Mouse (Mus musculus): ENCODE data around the gene Gbp10.
"Not testable (repeated sequence)": the region's sequence is repeated elsewhere in the genome, so short reads cannot be mapped to it uniquely, and the experiment has no call there.

Gene Gbp10

DNA sequence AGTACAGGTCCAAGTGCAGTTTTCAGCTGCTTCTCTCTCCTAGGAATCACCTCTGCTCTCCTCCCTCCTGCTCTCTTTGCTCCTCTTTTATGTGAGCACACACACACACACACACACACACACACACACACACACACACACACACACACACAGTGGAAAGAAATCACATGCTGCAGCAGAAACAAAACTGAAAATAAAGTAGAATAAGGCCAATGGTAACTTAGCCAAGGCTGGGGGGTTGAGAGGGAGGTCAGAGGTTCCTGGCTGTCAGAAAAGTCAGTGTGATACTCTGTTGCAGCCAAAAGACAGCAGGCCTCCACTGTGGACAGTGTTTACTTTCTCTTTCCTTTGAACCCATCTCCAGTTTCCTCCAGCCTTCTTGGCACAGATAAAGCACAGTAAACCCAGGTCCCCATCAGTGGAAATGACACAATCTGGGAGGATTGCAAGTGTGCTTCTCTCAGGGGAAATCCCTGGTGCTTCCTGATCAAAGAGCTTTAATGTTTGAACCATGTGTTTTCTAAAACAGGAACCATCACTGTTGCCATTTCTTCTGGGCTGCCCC, at the start of gene Gbp10:
Gbp10 (minus strand) TSS at position 51 of the 565 bp plus-strand sequence.
- DNase-seq: not testable (repeated sequence)

DNA sequence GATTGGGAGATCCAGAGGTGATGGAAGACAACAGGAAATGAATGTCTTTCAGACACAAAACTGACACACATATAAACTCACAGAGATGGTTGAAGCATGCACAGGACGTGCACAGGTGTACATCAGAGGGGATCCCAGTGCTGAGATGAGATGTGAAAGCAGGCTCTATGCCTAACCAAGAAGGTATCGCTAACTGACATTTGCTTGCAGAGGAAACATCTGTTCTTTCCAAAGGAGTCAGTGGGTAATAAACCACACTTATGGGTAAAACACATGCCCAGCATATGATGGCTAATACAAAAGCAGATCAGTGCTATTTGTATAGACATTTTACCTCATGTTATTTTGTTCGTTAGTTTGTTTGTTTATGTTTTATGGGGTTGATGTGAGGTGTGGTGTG, 21.3 kb upstream of the Gbp10 start:
- DNase-seq: not testable (repeated sequence)

DNA sequence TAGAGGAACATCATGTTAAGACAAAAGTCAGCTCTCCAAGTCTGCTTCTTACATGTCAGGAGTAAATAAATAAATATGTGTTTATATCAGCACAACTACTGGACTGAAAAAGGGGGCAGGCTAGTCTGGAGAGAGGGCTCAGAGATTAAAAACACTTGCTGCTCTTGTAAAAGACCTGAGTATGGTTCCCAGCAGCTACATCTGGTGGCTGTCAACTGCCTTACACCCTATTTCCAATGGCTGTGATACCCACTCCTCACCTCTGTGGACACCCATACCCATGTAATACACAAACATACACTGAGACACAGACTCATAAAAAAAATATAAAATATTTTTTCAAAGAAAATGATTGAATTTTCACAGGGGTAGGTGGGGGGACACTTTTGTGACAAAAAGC, 13.2 kb upstream of the Gbp10 start:
- DNase-seq: no peak

DNA sequence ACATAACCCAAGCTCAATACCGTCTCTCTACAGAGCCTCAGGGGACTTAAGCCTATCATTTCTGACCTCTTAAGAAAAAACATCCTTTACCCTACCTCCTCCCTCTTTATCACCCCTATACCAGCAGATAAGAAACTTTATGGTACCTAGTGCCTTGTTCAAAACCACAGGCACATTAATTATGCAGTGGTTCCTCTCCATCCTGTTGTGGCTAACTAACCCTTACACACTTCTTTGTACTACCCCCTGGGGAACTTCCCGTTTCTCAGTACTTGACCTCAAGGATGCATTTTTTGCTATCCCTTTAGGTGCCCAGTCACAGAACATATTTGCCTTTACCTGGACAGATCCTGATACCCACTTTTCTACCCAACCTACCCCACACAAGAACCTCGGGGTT, 5.4 kb upstream of the Gbp10 start:
- not testable (repeated sequence) for DNase-seq

DNA sequence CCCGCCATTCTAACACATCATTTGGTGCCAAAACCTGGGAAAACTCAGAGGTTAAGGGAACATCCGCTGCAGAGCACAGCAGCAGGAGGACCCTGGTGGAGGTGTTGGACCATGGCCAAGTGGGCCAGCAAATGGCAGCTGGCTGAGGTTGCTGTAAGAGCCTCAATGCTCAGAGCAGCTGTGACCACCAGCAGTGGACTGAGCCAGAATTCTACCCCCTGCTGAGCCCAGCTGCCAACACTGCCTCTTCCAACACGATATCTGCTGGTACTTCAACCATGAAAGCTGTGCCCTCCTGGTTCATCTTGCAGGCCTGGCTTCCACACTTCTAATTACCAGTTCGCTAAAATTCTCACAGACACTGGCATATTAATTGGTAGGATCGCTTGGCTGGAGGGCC, 1.6 kb upstream of the Gbp10 start:
- DNase-seq: not testable (repeated sequence)

DNA sequence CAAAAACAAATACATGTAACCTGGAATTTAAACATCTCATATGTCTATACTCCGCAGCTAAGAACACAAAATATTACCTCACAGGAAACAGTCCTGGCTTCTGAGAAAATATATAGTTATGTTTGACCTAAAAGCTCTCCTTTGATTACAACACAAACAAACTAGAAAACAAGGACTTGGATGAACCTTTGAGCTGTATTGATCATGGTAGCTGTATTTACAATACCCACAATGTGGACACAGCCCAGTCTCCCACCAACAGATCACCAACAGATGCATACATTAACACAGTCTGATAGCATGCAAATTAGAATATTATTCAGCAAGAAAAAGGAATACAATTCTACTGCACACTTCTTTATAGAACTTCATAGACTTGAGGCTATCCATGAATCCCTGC, 931 bp downstream of the Gbp10 start:
- DNase-seq: not testable (repeated sequence)

DNA sequence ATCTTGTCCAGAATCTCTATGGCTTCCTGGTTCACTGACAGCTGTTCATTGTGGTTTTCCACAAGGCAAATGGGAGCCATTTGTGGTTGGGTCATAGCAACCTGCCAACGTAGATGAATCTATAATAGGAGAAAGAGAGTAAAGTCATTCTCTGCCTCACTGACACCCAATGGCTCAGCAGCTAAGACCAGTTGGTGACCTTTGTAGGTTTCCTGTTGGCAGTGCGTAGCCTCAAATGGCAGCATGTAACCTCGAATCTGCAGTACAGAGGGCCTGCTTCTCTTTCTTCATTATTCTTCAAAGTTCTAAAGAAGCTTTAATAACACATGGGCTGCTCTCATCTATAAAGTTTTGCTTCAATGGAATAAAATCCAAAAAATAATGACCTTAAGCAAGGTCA, 3.3 kb downstream of the Gbp10 start:
- not testable (repeated sequence) for DNase-seq

DNA sequence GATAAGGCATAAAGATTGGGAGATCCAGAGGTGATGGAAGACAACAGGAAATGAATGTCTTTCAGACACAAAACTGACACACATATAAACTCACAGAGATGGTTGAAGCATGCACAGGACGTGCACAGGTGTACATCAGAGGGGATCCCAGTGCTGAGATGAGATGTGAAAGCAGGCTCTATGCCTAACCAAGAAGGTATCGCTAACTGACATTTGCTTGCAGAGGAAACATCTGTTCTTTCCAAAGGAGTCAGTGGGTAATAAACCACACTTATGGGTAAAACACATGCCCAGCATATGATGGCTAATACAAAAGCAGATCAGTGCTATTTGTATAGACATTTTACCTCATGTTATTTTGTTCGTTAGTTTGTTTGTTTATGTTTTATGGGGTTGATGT, 30.4 kb downstream of the Gbp10 start:
- not testable (repeated sequence) for DNase-seq

DNA sequence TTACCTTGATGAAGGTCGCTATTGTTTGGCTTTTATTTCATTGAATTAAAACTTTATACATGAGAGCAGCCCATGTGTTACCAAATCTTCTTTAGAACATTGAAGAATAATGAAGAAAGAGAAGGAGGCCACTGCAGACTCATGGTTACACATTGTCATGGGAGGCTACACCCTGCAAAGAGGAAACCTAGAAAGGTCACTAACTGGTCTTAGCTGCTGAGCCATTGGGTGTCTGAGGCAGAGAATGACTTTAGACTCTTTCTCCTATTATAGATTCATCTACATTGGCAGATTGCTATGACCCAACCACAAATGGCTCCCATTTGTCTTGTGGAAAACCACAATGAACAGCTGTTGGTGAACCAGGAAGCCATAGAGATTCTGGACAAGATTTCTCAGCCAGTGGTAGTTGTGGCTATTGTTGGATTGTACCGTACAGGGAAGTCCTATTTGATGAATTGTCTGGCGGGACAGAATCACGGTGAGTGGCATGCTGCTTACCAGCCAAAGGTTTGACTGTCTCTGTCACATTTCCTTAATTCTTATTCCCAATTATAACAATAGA, 38.5 kb downstream of the Gbp10 start:
- not testable (repeated sequence) for DNase-seq

DNA sequence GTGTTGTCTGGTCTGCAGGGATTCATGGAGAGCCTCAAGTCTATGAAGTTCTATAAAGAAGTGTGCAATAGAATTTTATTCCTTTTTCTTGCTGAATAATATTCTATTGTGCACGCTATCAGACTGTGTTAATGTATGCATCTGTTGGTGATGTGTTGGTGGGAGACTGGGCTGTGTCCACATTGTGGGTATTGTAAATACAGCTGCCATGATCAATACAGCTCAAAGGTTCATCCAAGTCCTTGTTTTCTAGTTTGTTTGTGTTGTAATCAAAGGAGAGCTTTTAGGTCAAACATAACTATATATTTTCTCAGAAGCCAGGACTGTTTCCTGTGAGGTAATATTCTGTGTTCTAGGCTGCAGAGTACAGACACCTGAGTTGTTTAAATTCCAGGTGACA, 40.2 kb downstream of the Gbp10 start:
- DNase-seq: not testable (repeated sequence)

DNA sequence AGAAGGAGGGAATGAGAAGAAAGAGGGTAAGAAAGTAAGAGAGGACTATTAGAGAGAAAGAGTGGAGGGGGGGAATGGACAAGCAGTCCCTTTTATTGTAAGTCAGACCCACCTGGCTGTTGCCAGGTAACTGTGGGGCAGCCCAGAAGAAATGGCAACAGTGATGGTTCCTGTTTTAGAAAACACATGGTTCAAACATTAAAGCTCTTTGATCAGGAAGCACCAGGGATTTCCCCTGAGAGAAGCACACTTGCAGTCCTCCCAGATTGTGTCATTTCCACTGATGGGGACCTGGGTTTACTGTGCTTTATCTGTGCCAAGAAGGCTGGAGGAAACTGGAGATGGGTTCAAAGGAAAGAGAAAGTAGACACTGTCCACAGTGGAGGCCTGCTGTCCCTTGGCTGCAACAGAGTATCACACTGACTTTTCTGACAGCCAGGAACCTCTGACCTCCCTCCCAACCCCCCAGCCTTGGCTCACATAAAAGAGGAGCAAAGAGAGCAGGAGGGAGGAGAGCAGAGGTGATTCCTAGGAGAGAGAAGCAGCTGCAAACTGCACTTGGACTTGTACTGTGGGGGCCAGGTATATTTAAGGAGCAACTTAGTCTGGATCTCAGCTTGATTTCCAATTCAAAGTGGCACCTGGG, 41.3 kb downstream of the Gbp10 start:
- not testable (repeated sequence) for DNase-seq

DNA sequence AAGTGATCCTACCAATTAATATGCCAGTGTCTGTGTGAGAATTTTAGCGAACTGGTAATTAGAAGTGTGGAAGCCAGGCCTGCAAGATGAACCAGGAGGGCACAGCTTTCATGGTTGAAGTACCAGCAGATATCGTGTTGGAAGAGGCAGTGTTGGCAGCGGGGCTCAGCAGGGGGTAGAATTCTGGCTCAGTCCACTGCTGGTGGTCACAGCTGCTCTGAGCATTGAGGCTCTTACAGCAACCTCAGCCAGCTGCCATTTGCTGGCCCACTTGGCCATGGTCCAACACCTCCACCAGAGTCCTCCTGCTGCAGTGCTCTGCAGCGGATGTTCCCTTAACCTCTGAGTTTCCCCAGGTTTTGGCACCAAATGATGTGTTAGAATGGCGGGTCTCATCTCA, 43.0 kb downstream of the Gbp10 start:
- not testable (repeated sequence) for DNase-seq

DNA sequence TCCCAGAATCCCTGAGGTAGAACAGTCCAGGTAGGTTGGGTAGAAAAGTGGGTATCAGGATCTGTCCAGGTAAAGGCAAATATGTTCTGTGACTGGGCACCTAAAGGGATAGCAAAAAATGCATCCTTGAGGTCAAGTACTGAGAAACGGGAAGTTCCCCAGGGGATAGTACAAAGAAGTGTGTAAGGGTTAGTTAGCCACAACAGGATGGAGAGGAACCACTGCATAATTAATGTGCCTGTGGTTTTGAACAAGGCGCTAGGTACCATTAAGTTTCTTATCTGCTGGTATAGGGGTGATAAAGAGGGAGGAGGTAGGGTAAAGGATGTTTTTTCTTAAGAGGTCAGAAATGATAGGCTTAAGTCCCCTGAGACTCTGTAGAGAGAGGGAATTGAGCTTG, 46.8 kb downstream of the Gbp10 start:
- DNase-seq: not testable (repeated sequence)

DNA sequence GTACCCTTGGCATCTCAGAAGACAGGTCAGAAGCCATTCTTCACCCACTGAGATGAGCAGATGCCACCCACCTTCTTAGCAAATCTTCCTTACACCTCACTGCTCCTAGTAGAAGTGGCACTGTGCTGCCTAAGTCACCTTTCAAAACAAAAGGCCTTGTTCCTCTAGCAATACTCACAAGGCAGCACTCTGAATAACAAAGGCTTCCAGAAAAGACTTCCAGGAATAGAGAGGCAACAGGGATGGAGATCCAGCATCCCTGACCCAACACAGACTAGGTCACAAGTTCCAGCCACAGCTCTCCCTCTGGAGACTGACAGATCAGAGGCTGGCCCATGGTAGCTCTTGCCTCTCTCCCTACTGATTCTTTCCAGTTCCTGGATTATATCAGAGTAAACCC, 57.9 kb downstream of the Gbp10 start:
- DNase-seq: no peak

Data from cerebellum, adult 9-10 months (tissue).